Mouse (Mus musculus) embryo, embryonic 11 days (tissue): ENCODE data around the gene Kirrel.

ENCODE experiments used
- DNase-seq: peaks from one replicate; pipeline ENCODE4 v3.0.0-alpha.2; 2015

Gene Kirrel

DNA sequence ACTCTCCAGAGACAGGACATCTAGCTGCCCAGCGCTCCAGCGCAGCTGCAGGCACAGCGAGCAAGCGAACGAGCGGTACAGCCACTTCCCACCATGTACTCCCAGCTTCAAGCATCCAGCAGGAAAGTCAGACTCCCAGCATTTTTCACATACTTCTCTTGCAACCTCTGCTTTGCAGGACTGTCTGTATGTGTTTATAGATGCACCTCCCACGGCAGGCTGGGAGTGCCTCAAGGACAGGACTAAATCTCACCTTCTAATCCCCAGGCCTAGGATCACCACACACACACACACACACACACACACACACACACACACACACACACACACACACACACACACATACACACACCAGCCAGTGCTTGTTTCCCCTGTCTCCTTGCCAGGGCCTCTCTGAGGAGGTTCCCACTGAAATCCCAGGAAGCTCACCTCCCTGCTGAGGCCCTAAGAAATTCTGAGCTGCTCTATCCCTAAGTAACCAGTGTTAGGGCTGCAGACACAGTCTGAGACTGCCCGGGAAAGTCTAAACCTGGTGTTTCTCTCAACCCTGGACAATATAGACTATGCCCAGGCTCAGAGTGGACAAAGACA lies 9.2 kb downstream of the Kirrel start:
- peak; percentile 47 for DNase-seq

DNA sequence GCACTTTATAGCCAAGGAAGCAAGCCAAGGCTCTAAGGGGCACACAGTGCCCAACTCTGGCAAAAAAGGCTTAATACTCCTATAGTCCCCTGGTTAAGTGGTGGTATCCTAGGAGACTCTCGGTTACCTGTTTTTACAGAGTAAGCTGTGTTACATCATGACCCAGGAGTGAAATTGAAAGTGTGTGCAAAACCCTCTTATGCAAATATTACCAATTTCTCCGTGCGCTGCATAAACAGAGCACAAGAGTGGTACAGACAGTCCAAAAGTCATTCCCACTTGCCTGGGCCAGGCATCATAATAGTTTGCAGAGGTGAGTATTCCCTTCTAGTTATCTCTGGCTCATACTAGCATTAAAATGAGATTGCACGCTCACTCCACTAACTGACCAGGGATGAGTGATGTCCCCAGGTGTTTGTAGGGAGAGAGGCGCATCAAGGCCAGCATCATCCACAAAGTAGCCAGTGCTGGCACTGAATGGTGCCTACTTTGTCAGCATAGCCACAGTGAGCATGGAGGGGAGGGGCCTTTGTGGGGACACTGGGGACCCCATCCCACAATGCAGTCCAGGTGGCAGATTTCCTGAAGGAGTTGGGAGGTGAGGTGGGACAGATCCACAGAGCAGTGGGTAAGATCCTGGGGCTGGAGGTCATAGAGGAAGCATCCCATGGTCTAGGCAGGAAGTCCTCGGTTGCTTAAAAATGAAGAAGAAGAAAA lies 10.3 kb downstream of the Kirrel start:
- DNase-seq: no peak

DNA sequence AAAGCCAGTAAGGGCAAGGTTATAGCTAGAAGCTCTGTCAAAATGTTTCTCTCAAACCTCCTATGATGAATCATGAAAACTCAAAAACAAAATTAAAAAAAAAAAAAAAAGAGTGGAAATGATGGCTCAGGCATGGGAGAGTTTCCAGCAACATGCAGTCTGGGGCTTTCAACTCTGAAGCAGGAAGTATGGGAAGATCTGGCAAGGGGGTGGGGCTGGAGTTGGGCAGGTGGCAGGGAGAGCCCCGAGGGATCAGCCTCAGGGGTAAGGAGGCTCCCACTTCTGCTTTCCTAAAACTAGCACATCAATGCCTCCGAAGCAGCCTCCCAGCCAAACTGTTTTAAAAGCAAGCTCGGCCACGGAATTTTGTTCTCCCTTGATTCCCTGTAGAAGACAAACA lies 11.4 kb downstream of the Kirrel start:
- no peak for DNase-seq

DNA sequence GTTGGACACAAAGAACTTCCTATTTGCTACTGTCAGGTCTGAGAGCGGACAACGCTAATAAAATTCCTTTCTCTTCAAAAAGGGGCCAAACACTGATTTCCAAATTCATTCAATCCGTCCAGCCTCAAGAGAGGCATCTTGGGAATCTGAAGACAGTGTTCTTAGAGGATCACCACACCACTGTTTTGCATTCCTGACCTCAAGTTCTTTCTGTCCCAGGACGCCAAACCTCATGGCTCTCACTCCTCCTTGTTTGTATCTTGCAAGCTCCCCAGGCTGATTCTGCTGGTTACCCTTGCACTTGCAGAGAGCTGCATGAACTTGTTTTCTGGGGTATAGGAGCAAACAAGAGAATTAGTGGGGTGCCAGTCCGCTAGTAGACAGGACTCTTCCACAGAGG lies 12.2 kb downstream of the Kirrel start:
- DNase-seq: no peak

DNA sequence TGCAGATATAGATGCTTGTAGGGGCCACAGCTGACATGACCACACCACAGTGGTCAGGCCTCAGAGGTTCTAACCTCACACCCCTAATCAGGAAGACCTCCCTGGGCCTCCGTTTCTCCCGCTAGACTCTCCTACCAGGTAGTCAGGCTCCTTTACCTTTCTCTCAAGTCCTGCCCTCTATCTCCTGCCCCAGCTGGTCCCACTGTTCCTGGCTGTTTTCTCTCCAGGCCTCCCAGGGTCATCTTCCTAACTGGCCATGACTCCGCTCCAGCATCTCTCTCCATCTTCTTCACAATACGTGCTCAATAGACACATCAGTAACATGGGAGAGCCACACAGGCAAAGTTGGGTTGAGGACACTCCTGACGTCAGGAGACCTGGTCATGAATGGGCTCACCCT lies 12.9 kb downstream of the Kirrel start:
- DNase-seq: no peak

DNA sequence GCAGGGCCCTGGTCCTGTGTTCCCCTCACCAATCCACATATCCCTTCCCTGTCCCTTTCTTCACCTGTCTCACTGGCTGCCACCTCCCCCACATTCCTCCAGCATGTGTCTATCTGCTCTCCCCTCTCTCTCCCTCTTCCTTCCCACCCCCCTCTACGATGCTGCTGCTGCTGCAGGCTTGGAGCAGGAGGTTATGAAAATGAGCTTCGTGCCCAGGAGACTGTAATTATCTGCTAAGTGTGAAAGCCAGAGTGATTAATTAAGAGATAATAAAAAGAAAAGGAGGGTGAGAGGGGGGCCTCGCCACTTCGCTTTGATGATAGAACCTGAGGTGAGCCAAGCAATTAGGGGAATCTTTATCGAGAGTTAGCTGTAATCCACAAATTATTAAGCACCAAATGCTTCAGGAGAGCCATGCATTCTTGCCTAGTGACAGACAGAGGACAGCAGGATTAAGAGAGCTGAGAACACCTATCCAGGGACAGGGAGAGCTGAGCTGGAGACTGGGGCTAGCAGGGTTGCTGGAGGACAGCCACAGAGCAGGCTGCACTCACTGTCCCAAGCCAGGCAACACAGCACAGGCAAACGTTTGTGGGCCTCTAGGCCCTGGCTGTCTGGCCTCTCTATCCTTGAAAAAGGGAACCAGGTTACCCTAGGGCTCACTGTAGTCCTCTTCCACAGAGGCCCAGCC lies 13.6 kb downstream of the Kirrel start:
- no peak for DNase-seq

DNA sequence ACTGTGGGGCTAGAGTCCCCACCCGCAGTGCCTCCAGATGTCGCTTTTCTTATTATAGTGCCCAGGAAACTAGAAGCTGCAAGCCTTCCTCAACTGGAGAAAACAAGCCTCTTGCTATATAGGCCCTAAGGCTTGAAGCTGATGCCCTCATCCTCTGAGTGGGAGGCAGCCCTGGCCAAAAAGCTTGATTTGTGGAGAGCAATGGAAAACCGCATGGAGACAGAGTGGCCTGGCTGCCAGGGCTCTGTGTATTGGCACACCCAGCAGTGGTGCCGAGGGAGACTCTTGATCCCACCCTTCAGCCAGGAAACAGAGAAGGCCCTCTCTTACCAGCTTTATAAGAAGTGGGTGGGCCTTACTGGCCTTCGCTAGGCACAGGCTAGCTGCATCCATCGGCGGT lies 15.4 kb downstream of the Kirrel start:
- DNase-seq: no peak

DNA sequence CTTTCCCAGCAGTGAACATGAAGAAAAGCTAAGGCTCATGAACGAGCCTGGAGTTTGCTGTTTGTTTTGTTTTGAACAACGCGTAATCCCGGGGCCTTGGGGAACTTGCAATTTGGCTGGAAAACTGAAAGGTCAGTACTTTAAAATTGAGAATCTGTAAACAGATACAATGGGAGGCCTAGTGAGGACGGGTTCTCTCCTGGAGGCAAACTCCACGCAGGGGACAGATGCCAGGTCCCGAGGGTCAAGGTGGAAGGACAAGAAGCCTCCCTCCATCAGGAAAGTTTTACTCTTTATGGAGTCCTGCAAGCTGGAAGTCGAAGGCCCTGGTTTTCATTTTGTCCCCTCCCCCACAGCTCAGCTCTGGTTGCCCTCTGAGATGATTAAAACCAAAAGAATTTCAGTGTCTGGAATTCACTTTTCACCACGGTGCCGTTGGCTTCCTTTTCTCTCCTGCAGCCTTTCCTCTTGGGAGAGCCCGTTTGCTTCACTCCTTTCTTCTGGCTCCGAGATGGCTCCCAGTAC lies 16.7 kb downstream of the Kirrel start:
- peak; percentile 85 for DNase-seq

DNA sequence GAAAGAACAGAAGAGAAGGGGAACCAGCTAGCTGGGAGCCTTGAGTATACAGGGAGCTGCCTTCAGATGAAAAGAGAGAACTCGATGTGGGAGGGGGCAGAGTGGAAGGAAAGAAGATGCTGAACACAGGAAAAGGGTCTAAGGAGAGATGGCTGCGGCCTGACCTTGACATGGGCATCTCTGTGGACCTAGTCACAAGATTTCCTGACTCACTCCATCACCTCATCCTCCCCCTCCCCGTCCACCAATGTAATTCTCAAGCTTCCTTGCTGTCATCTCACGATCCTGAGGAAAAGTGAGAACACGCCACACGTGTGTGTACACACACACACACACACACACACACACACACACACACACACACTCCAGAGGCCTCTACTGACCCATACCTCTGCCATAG lies 17.2 kb downstream of the Kirrel start:
- no peak for DNase-seq

DNA sequence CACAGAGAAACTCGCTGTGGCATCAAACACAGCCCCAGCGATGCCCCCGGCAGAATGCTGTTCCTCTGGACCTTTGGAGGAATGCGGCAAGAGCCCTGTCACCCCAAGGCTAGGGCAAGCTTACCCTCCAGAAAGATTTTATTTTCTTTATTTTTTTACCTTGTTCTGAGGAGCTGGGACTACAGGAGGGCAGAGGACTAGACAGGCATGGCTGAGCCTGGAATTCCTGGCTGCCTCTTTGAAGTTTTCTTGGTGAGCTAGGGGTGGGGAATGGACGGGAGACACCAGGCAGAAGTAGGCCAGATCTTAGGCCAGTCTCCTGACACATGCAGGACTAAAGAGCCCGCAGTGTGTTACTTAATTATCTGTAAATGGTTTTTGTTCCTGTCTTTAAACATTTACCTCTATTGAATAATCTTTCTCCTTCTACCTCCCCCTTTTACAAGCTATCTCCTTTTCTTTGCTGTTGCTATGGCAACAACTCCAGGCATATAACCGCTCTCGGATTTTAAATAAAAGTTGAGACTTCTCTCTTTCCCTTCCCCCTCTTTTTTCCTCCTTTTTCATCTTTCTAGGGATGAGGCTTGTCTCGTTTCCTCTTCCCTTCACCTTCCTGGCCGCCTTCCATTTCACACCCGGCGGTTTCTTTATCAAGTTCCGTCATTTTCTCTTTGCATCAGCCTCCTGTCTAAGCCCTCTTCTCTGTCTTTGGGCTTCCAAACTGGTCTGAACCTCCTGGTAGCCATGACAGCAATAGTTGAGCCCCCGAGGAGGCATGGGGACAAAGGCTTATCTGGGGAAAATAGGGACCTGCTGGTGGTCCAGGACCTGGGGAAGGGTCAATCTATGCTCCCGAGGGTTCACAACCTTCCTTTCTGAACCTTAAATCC lies 19.9 kb downstream of the Kirrel start:
- no peak for DNase-seq

DNA sequence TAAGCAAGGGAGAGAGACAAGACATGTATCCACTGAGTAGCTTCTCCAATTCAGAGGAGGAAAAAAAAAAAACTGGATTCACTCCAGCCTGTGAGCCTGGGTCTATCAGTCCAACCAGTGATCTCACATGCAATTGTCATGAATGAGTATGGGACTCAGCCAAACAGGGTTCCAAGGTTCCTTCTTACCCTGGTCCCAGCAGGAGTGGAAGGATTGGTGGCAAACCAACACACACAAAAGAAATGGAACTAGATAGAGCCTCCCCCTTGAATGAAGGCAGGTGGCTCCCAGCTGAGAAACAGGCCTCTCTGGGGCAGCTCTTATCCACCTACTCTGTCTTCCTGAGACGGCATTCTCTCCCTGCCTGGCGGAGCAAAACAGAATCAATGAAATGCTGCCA lies 21.5 kb downstream of the Kirrel start:
- DNase-seq: no peak

DNA sequence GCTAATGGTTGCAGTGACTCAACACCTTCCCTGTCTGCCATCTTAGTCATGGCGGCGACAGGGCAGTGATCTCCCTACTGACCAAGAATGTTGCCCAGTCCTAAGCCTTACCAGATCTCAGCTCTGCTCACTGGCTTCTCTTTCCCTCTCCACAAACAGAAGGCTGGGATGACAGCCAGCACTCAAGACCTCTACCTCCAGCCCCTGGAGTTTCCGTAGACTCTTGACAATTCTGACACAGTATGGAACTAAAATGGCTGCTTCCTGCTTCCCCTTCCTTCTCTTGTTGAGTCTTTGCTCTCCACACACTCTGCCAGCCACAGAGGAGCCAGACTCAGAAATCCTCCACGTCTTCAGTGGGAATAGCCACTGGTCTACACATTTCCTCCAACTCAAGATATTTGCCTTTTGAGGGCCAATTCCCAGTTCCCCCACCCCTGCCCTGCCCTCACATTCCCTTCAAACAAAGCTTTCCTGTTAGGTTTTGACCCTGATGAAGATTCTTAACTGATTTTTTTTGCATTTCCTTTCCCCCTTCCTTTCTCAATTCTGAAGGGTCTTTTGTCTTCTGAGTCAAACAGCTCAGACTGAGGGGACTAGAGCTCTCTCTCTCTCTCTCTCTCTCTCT lies 22.3 kb downstream of the Kirrel start:
- DNase-seq: no peak

DNA sequence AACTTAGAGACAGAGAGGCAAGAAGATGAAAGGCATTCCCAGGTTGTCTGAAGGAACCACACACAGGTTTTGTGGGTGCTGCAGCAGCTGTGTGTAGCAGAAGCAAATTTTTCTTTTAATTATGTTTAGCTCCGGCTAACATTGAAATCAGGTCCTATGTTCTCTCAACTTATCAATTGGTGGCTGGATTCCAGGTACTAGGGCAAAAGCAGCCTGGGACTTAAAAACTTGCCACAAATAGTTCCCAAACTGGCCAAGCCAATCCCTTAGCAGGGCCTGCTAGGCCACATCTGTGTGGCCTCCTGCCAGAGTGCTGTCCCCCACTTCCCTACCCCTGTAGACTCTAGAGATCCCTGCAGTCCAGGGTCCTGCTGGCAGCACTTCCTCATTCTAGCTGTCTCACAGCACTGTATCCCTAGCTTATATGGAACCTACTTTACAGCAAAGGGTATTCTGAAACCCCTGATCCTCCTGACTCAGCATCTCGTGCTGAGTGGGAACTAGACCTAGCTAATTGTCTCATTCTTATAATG lies 23.2 kb downstream of the Kirrel start:
- DNase-seq: no peak

DNA sequence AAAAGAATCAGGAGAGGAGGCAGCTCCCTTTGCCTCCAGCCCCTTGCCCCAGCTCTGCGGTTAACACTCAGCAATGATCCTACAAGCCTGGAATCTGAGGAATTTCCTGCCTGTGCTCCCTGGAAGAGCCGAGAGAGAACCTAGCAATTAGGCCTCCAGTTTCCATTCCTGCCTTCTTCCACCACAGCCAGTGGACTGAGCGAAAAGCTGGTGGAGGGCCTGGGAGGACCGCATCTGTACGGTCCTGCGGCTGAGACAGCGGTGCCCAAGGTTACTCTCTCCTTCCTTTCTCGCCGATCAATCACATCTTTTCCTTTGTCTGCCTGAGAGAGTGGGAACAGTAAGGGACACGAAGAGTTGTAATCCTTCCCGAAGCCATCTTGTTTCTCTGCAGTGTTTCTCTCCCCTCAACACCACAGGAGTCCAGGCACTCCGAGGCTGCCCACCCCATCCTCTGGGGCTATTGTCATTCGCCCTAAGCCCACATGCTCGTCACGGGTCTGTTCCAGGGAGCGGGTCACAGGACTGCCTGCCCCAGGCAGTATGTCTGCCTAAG lies 23.8 kb downstream of the Kirrel start:
- peak; percentile 86 for DNase-seq

DNA sequence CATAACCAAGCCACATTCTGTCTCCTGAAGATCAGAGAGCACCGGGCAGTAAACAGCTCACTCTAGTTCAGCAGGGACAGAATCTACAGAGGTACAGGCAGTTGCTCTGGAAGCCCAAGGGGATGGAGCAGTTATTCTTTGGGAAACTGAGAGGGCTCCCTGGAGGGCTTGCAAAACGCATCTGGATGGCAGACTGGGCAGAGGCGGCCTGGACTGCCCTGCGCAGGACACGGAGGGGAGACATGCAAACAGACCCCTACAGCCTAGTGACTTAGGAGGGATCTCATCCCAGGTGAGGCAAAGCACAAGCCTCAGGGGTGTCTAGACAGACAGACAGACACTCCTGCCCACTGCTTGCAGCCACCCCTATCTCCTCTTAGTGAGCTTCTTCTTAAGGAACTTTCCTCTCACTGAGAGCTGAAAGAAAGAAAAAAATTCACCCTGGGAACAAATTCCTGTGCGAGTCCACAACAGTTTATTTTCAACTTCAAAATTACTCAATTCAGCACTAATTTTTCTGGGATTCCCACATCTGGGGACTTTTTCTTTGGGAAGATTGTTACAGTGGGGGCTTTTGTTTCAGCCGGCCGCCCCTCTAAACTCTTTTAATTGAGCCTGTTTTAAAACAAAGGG lies 24.4 kb downstream of the Kirrel start:
- peak; percentile 67 for DNase-seq

DNA sequence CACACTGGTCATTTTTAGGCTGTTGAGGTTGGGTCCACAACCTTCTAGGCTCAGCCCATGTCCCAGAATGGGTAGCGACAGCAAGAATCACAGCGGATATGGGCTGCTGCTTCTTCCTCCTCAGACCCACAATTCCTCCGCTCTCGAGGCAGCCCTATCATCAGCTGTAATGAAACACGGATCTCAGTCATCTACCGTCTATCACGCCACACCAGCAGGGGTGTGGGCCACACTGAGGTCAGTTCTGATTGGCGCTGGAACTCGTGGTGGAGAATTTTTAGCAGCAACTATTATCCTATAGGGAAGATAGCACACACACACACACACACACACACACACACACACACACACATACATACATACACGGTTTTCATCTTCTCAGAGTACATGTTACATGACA lies 25.1 kb downstream of the Kirrel start:
- no peak for DNase-seq

DNA sequence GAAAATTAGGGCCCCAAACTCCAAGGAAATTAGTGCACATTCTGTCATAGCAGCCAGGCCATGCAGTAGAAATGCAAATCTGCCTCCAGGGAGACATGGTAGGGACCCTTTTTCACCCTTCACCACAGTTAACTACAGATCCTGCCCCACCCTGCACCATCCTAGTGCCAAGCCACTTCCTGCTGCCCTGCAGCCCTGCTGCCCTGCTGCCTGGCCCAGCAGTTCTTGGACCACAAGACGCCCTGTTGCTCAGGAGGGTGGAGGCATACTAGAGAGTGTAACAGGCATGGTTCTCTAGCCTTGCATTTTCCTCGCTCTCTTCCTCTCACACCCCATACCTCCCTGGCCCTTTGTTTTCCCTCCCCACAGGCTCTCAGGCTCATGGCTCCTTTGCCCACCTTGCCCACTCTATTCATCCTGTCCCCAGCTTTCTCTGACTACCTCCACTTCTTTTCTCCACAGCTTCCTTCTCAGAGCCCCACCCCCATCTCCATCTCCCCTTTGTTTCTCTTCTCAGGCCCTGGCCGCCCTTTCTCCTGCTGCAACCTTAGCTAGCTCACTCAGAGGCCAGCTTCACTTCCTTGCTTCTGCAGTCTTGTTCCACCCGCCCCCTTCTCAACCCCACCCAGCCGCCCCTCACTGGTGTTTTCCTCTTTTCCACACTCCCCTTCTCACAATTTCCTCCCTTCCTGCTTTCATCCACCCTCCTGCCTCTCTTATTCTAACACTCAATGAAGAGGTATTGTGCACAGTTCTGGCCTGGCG lies 29.9 kb downstream of the Kirrel start:
- DNase-seq: no peak

DNA sequence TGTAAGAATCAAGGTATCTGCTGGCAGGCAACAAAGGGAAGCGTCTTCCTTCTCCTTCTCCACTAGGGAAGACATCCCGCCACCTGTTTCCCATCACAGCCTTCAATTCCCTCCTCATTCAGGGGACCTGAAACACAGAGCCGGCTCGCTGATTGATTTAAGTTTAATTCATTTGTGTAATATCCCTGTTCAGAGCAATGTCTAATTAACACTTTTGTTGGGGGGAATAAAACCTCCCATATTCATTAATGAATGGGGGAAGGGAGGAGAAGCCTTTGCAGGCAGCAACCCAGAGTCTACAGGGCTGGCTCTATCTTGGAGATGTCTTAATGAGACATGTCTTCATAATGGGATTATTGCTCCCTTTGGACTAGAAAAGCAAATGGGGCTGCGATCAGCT lies 34.3 kb downstream of the Kirrel start:
- DNase-seq: no peak

DNA sequence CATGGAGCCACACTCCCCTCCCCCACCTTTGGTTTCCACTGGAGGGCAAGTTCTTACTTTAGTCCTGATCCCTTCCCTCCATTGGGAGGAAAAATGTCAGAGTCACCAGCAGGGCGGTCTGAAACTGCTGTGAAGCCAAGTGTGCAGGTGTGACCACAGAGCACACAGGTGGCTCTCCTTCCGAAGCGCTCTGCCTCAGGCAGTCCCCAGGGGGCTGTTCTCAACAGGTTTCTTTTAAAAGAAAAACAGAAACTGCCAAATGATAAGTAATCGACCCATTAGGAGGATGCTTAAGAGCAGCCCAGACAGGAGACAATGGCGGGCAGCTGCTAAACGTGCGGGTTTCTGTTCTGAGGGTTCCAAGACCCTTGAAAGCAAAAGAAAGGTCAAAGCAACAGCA lies 37.8 kb downstream of the Kirrel start:
- no peak for DNase-seq

DNA sequence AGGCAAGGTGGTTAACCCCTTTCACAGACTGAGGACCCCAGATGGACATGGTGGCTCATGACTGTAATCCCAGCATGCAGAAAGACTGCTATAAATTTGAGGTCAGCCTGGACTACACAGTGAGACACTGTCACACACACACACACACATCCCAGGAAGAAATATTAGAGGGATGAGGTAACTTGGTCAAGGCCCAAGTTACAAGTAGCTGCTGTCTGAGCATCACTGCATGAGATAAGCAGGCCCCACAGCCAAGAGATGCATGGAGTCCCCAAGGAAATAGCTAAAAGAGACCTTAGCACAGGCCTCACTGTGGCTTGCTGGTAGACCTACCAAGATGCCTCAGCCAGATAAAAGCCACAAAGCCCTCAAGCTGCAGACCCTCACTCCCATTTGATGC lies 39.6 kb downstream of the Kirrel start:
- DNase-seq: no peak
